In the genomic region with DNA sequence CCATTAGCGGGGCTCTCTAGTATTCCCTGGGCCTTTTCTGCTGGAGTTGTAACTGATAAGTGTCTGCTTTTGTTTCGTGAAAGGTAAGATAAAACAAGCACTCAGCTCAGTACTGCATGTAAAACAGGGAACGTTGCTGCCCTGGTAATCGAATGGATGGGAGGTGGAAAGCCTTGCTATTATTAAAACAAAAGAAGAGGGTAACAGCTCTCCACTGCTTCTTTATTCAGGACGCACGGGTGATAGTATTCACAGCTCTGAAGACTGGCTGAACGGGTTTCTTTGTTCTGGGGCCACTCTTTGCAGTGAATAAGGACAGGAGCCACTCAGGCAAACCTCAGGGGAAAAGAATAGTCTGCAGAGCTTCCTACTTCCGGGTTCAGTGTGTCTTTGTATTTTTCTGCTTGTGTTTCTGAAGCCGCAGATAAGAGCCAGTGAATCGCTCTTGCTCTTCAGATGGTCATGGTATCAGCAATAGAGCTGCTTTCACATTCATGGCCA, we compare ENCODE assay signal across 20 mouse cellular contexts.
DNase-seq lines count a peak whose midpoint lies in the region; ATAC-seq lines count a peak whose summit lies in the region.
"Had no signal": no experiment of that assay in that cellular context is flagged by ENCODE, and none has a peak within 500 bp of the region (broad histone marks: within the 10 kb centered on the region; RNA-seq: fewer than 3 reads in every experiment).

No protein-coding gene starts in this region.

- intact Hi-C loops in heart, postnatal 36 days (cut with DNase I) = loop anchor here (10.0 kb wide), 1 partner anchor 274 kb away; no protein-coding TSS in a partner anchor

- H3K4me1 ChIP-seq in heart, embryonic 11.5 days (ENCODE audit: control insufficient read depth, insufficient read depth, low read length) = no peaks in the 10 kb centered on the region
- H3K4me1 ChIP-seq in hindbrain, embryonic 11.5 days (replicated peaks; ENCODE audit: control insufficient read depth, insufficient read depth, low read length) = no peaks in the 10 kb centered on the region
- H3K4me1 ChIP-seq in hindbrain, embryonic 13.5 days (replicated peaks) = no peaks in the 10 kb centered on the region
- H3K4me1 ChIP-seq in intestine, embryonic 16.5 days (ENCODE audit: control insufficient read depth, insufficient read depth, low read length) = no peaks in the 10 kb centered on the region

- ATAC-seq in heart, embryonic 11.5 days (replicated peaks; ENCODE audit: insufficient number of reproducible peaks, low FRiP score, low TSS enrichment) = no peak
- no peak for ATAC-seq in hindbrain, embryonic 11.5 days (ENCODE audit: low FRiP score)
- ATAC-seq in hindbrain, embryonic 13.5 days (ENCODE audit: low FRiP score) = no peak
- ATAC-seq in intestine, embryonic 16.5 days = peak; percentile 50
- ATAC-seq in megakaryocyte-erythroid progenitor cell, adult 5-6 weeks (replicated peaks; ENCODE audit: low FRiP score, low TSS enrichment, poor library complexity, severe bottlenecking) = no peak
- ATAC-seq: hindbrain, postnatal 0 days; Patski had no signal

- no peaks in the 10 kb centered on the region for H3K36me3 ChIP-seq in heart, embryonic 11.5 days (ENCODE audit: control insufficient read depth, insufficient read depth, low read length)
- no peaks in the 10 kb centered on the region for H3K36me3 ChIP-seq in hindbrain, embryonic 11.5 days (ENCODE audit: control insufficient read depth, insufficient read depth, low read length)
- H3K36me3 ChIP-seq in hindbrain, embryonic 13.5 days = no peaks in the 10 kb centered on the region
- H3K36me3 ChIP-seq in intestine, embryonic 16.5 days (ENCODE audit: control insufficient read depth, insufficient read depth, low read length) = no peaks in the 10 kb centered on the region
- H3K36me3 ChIP-seq: forebrain, embryonic 12.5 days; midbrain, embryonic 12.5 days had no signal

- no peak overlapping the region for H3K4me3 ChIP-seq in heart, embryonic 11.5 days (ENCODE audit: low read depth, low read length)
- no peak overlapping the region for H3K4me3 ChIP-seq in hindbrain, embryonic 11.5 days (ENCODE audit: low read depth, low read length)
- H3K4me3 ChIP-seq in hindbrain, embryonic 13.5 days = no peak overlapping the region
- H3K4me3 ChIP-seq in intestine, embryonic 16.5 days (ENCODE audit: low read length) = no peak overlapping the region
- H3K4me3 ChIP-seq: forebrain, embryonic 12.5 days; midbrain, embryonic 12.5 days had no signal

- H3K9me3 ChIP-seq in heart, embryonic 11.5 days (replicated peaks; ENCODE audit: control insufficient read depth, low read length) = no peaks in the 10 kb centered on the region
- H3K9me3 ChIP-seq in hindbrain, embryonic 11.5 days (ENCODE audit: control insufficient read depth, low read length) = no peaks in the 10 kb centered on the region
- H3K9me3 ChIP-seq in hindbrain, embryonic 13.5 days = no peaks in the 10 kb centered on the region
- H3K9me3 ChIP-seq in intestine, embryonic 16.5 days (ENCODE audit: control insufficient read depth, low read length) = no peaks in the 10 kb centered on the region
- H3K9me3 ChIP-seq: forebrain, embryonic 12.5 days; midbrain, embryonic 12.5 days had no signal

- no peak overlapping the region for H3K9ac ChIP-seq in heart, embryonic 11.5 days (ENCODE audit: low read depth, low read length)
- no peak overlapping the region for H3K9ac ChIP-seq in hindbrain, embryonic 11.5 days (ENCODE audit: low read depth, low read length)
- no peak overlapping the region for H3K9ac ChIP-seq in hindbrain, embryonic 13.5 days
- no peak overlapping the region for H3K9ac ChIP-seq in intestine, embryonic 16.5 days (ENCODE audit: low read depth, low read length)
- H3K9ac ChIP-seq: forebrain, embryonic 12.5 days; liver, embryonic 14.5 days; midbrain, embryonic 12.5 days had no signal

- no peak overlapping the region for H3K27ac ChIP-seq in heart, embryonic 11.5 days (ENCODE audit: low read depth, low read length)
- no peak overlapping the region for H3K27ac ChIP-seq in hindbrain, embryonic 11.5 days (ENCODE audit: low read depth, low read length)
- H3K27ac ChIP-seq in hindbrain, embryonic 13.5 days = no peak overlapping the region
- no peak overlapping the region for H3K27ac ChIP-seq in intestine, embryonic 16.5 days (ENCODE audit: low read length)
- H3K27ac ChIP-seq: forebrain, embryonic 12.5 days; hindbrain, postnatal 0 days; liver, embryonic 14.5 days; midbrain, embryonic 12.5 days had no signal

- WGBS in heart, embryonic 11.5 days (ENCODE audit: insufficient replicate concordance) = 19% methylated on average over 10 of the region's 10 CpGs
- 22% methylated on average over 10 of the region's 10 CpGs for WGBS in hindbrain, embryonic 11.5 days
- WGBS in hindbrain, embryonic 13.5 days = 22% methylated on average over 10 of the region's 10 CpGs
- WGBS in intestine, embryonic 16.5 days = 43% methylated on average over 10 of the region's 10 CpGs

- H3K27me3 ChIP-seq in heart, embryonic 11.5 days (ENCODE audit: control insufficient read depth, insufficient read depth, low read length) = peaks cover 8% of the 10 kb centered on the region; the same call in 1 of the 2 replicates
- no peaks in the 10 kb centered on the region for H3K27me3 ChIP-seq in hindbrain, embryonic 11.5 days (ENCODE audit: control insufficient read depth, insufficient read depth, low read length)
- no peaks in the 10 kb centered on the region for H3K27me3 ChIP-seq in hindbrain, embryonic 13.5 days
- H3K27me3 ChIP-seq in intestine, embryonic 16.5 days (replicated peaks; ENCODE audit: control insufficient read depth, insufficient read depth, low read length) = no peaks in the 10 kb centered on the region
- H3K27me3 ChIP-seq: midbrain, embryonic 12.5 days; Patski had no signal

- DNase-seq in heart, postnatal 36 days = no peak
- peak; percentile 11 for DNase-seq in hindbrain, embryonic 11.5 days (ENCODE audit: low spot score)
- DNase-seq in R1 (ENCODE audit: low read depth, low spot score) = peak; percentile 80
- DNase-seq in adrenal gland, adult 8-10 months = no peak
- DNase-seq: cerebellum, adult 9-10 months; gastrocnemius, postnatal 14 days; kidney, adult 2 months; kidney, postnatal 10 days; layer of hippocampus, postnatal 36 days; thymus, adult 18-20 months; thymus, postnatal 4 days had no signal

- H3K4me2 ChIP-seq in heart, embryonic 11.5 days = peak overlapping the region; percentile 3; the same call in 1 of the 2 replicates
- no peak overlapping the region for H3K4me2 ChIP-seq in hindbrain, embryonic 11.5 days (replicated peaks; ENCODE audit: low read depth, low read length)
- no peak overlapping the region for H3K4me2 ChIP-seq in hindbrain, embryonic 13.5 days
- no peak overlapping the region for H3K4me2 ChIP-seq in intestine, embryonic 16.5 days (ENCODE audit: low read depth, low read length)
- H3K4me2 ChIP-seq: forebrain, embryonic 12.5 days; midbrain, embryonic 12.5 days had no signal

Comparison
In these comparisons a context has a peak if more than half of its experiments do, and no peak if none do; other contexts are left out.
1. DNase-seq: peak in hindbrain, embryonic 11.5 days (single experiment) and R1 (single experiment); none in heart, postnatal 36 days (0 of 2) and adrenal gland, adult 8-10 months (single experiment).